Mouse (Mus musculus) heart, postnatal 0 days (tissue): ENCODE data around the gene 4933405L10Rik. TPM values are rescaled to one million over a fixed set of nuclear protein-coding genes. Genes with fewer than 3 reads are reported as not detected.

Source experiments
- ATAC-seq: fragments of 200-750 bp; cut with Nextera tagmentation; 2 replicates; pipeline ENCODE4 v1.8.0; 2017; ENCODE audit warnings: low read depth, moderate number of reproducible peaks, moderate library complexity; ENCODE audit not compliant: insufficient read depth
- DNase-seq: peaks from one replicate; pipeline ENCODE4 v3.0.0-alpha.2; 2016; ENCODE audit warnings: low spot score
- H3K27ac ChIP-seq: fragments of 300-500 bp; sonication (generic); 2 replicates; pipeline ENCODE4 v1.5.1; 2014; ENCODE audit warnings: low read depth, mild to moderate bottlenecking
- H3K27me3 ChIP-seq: fragments of 300-500 bp; sonication (generic); 2 replicates; pipeline ENCODE4 v1.6.1; 2014; ENCODE audit warnings: low read length, mixed read lengths; ENCODE audit not compliant: control insufficient read depth, insufficient read depth
- H3K36me3 ChIP-seq: fragments of 300-500 bp; sonication (generic); replicated peaks from 2 replicates; pipeline ENCODE4 v1.6.1; 2014; ENCODE audit warnings: low read length, mixed read lengths; ENCODE audit not compliant: control insufficient read depth, insufficient read depth
- H3K4me1 ChIP-seq: fragments of 300-500 bp; sonication (generic); 2 replicates; pipeline ENCODE4 v1.6.1; 2014; ENCODE audit warnings: antibody characterized with exemption; ENCODE audit not compliant: control insufficient read depth, insufficient read depth
- H3K4me2 ChIP-seq: fragments of 300-500 bp; sonication (generic); 2 replicates; pipeline ENCODE4 v1.6.1; 2014; ENCODE audit warnings: low read depth, mild to moderate bottlenecking, low read length, moderate library complexity
- H3K4me3 ChIP-seq: fragments of 300-500 bp; sonication (generic); 2 replicates; pipeline ENCODE4 v1.5.1; 2014; ENCODE audit warnings: low read depth, low read length
- H3K9ac ChIP-seq: fragments of 300-500 bp; sonication (generic); replicated peaks from 2 replicates; pipeline ENCODE4 v1.6.1; 2014; ENCODE audit warnings: low read depth, low read length, mixed read lengths
- H3K9me3 ChIP-seq: fragments of 300-500 bp; sonication (generic); replicated peaks from 2 replicates; pipeline ENCODE4 v1.6.1; 2016; ENCODE audit warnings: low read length; ENCODE audit not compliant: control insufficient read depth
- CTCF ChIP-seq: IDR thresholded peaks from 2 replicates; pipeline ENCODE4 v1.5.1; 2016; ENCODE audit warnings: antibody characterized with exemption, control low read depth, low read depth
- EP300 ChIP-seq: IDR thresholded peaks from 2 replicates; pipeline ENCODE4 v1.6.1; 2016; ENCODE audit warnings: antibody characterized with exemption, low read depth
- WGBS: fragments of 180-500 bp; shearing (Covaris S2); extraction: QIAGEN DNeasy Blood & Tissue Kit; methylation state at CpG from one replicate; pipeline ENCODE4 v1.1.7; 2014; 5-methylcytosine and 5-hydroxymethylcytosine counted together
- polyA plus RNA-seq: library from polyadenylated mRNA; unstranded; fragments of >200 nt; fragmentation: Nextera tagmentation; extraction: Ambion mirVana; gene quantifications from 2 replicates; pipeline ENCODE4 v1.2.1, GENCODE M21; 2015
- total RNA-seq: library from RNA; depleted of rRNA; stranded (reverse); fragments of >200 nt; gene quantifications from 2 replicates; pipeline ENCODE4 v1.2.3, GENCODE M21; 2014; ENCODE audit warnings: low replicate concordance

Gene 4933405L10Rik
- total and polyA plus RNA-seq, 2 experiments from 2014 or later = not detected

DNA sequence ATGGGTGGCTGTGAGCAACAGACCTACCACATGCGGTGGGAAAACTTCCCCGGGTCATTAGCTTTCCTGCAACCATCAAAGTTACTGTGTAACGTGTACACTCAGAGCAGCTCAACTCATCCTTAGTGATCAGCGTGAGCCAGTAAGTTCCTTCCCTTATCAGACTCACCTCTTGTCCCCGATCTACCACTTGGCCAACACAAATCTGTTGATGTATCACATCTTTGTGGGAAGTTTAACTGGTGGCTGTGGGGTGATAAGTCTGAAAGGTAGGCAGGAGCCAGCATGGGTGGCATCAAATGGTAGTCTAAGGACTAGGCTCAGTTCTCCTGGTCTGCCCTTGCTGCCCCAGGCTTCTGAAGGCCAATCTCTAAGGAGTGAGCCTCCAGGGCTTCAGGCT lies 24.7 kb downstream of the 4933405L10Rik start:
- no peak overlapping the region for H3K9ac ChIP-seq
- H3K36me3 ChIP-seq = 0 out of 2 replicates have a peak, but pooled peaks cover 4% of the 10 kb centered on the region
- no peak overlapping the region for H3K4me2 ChIP-seq
- no peak for TF ChIP-seq EP300
- TF ChIP-seq CTCF = no peak
- H3K4me3 ChIP-seq = no peak overlapping the region
- 88% methylated on average over 5 of the region's 5 CpGs for WGBS
- H3K9me3 ChIP-seq = no peaks in the 10 kb centered on the region
- H3K27ac ChIP-seq = no peak overlapping the region
- DNase-seq (no peak), ATAC-seq (no peak)
- H3K27me3 ChIP-seq = no peaks in the 10 kb centered on the region
- no peaks in the 10 kb centered on the region for H3K4me1 ChIP-seq

- ATAC-seq (no peak), DNase-seq (no peak)
- H3K27me3 ChIP-seq = no peaks in the 10 kb centered on the region
- H3K4me2 ChIP-seq = no peak overlapping the region
- H3K4me3 ChIP-seq = no peak overlapping the region
- WGBS = 84% methylated on average over 5 of the region's 5 CpGs
- H3K27ac ChIP-seq = no peak overlapping the region
- no peak overlapping the region for H3K9ac ChIP-seq
- H3K4me1 ChIP-seq = no peaks in the 10 kb centered on the region
- no peaks in the 10 kb centered on the region for H3K36me3 ChIP-seq
- TF ChIP-seq CTCF (no peak), EP300 (no peak)
- no peaks in the 10 kb centered on the region for H3K9me3 ChIP-seq
Measured at GRCm38 (mm10) chr8:105739216-105739615, 31.8 kb downstream of the 4933405L10Rik start.

DNA sequence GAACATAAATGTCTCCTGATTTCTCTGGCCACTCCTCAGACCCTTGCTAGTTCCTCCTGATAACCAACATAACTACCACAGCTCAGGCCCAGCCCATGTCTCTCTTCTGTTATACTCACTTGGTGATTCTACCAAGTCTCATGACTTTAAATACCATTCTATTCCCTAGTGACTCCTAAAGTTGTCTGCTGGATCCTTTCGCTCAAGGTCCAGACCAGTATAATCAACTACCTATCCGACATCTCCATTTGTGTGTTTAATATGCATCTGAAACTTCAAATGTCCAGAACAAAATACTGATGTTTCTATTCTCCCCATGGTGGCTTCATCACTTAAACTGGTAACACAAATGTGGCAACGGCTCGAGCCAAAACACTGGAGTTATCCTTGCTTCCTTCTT lies 35.8 kb downstream of the 4933405L10Rik start:
- no peak overlapping the region for H3K9ac ChIP-seq
- no peak overlapping the region for H3K4me3 ChIP-seq
- DNase-seq (no peak), ATAC-seq (no peak)
- no peaks in the 10 kb centered on the region for H3K9me3 ChIP-seq
- no peak for TF ChIP-seq CTCF
- no peak for TF ChIP-seq EP300
- 69% methylated on average over 4 of the region's 4 CpGs for WGBS
- no peaks in the 10 kb centered on the region for H3K36me3 ChIP-seq
- H3K4me2 ChIP-seq = no peak overlapping the region
- H3K4me1 ChIP-seq = peaks cover 3% of the 10 kb centered on the region; the same call in 1 of the 2 replicates
- no peak overlapping the region for H3K27ac ChIP-seq
- no peaks in the 10 kb centered on the region for H3K27me3 ChIP-seq

DNA sequence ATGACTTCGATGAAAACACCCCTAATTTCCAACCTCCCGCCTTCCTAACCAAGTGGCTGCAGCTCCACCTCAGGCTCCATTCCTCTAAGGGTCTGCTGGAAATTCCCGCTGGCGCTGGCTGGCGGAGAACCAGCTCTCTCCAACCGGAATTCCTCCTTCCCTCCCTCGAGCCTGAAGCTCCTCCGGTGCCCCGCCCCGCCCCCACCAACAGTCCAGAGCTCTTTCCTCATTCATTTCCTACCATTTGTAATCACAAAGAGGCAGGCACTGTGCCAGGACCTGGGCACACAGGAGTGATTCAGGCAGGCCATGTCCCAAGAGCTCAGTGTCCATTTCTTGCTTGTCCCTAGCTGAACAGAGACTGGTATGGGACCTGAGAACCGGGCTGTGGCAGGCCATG lies 43.2 kb downstream of the 4933405L10Rik start:
- Histone ChIP-seq H3K27me3 (no peaks in the 10 kb centered on the region), H3K4me2 (peak overlapping the region; percentile 42), H3K27ac (peak overlapping the region; percentile 67), H3K9me3 (no peaks in the 10 kb centered on the region), H3K4me3 (peak overlapping the region; percentile 11; the same call in 1 of the 2 replicates), H3K36me3 (no peaks in the 10 kb centered on the region), H3K9ac (no peak overlapping the region), H3K4me1 (peaks cover 19% of the 10 kb centered on the region)
- 4% methylated on average over 11 of the region's 11 CpGs for WGBS
- DNase-seq (peak; percentile 80), ATAC-seq (peak; percentile 90)
- TF ChIP-seq EP300 = no peak

- WGBS = 59% methylated on average over 2 of the region's 2 CpGs
- DNase-seq (no peak), ATAC-seq (no peak)
- Histone ChIP-seq H3K9ac (no peak overlapping the region), H3K4me1 (peaks cover 23% of the 10 kb centered on the region), H3K27me3 (no peaks in the 10 kb centered on the region), H3K4me3 (no peak overlapping the region), H3K27ac (no peak overlapping the region), H3K9me3 (no peaks in the 10 kb centered on the region), H3K4me2 (no peak overlapping the region), H3K36me3 (no peaks in the 10 kb centered on the region)
- TF ChIP-seq EP300 (no peak), CTCF (no peak)
Measured at GRCm38 (mm10) chr8:105753916-105754315, 46.5 kb downstream of the 4933405L10Rik start.

DNA sequence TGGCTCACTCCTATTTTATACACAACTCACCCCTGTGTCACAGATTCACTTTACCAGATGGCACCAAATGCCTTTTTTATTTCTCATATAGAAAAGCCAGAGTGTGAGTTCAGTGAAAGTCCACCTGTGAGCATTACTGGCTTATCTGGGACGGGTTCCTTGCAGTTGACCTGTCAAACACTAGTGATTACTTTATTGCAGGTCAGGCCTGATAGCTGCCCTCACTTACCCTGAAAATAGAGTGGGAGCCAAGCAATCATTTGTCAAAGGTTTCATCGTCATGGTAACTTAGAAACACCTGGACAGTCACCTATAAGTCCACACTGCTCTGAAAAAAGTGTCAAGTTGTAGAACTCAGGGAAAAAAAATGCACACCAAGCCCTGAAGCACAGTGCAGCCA lies 47.2 kb downstream of the 4933405L10Rik start:
- TF ChIP-seq CTCF (no peak), EP300 (no peak)
- Histone ChIP-seq H3K4me3 (no peak overlapping the region), H3K4me1 (peaks cover 28% of the 10 kb centered on the region), H3K9me3 (no peaks in the 10 kb centered on the region), H3K27me3 (no peaks in the 10 kb centered on the region), H3K36me3 (no peaks in the 10 kb centered on the region), H3K27ac (no peak overlapping the region), H3K9ac (no peak overlapping the region), H3K4me2 (no peak overlapping the region)
- WGBS = 83% methylated on average over 2 of the region's 2 CpGs
- no peak for DNase-seq
- no peak for ATAC-seq
